Mouse (Mus musculus): ENCODE measurements around the gene Msl3l2. TPM values are rescaled to one million over a fixed set of nuclear protein-coding genes. Genes with fewer than 3 reads are reported as not detected.

Msl3l2 gene
- polyA plus RNA-seq (2012; ENCODE audit: insufficient read depth, insufficient read length, missing spikeins), result 2.9 and 3.2 TPM in 2 replicates

GRCm38 (mm10) chr10:56106333-56106995 is at the start of gene Msl3l2:
TSS of gene Msl3l2 (plus strand) at chr10:56106917.
- peaks cover 4% of the 10 kb centered on the region for H3K4me1 ChIP-seq (ENCODE audit: control insufficient read depth, insufficient read depth, low read length)
- H3K4me3 ChIP-seq (ENCODE audit: insufficient read depth, low read length), result peak within 1 kb of the TSS; percentile 60
- no peak within 1 kb of the TSS for H3K27ac ChIP-seq (ENCODE audit: insufficient read depth, low read depth, low read length)
- TF ChIP-seq CTCF (IDR thresholded peaks at IDR 0.05; ENCODE audit: low read depth, low read length), result peak; percentile 52; the same call in 1 of the 2 replicates
- no peak for TF ChIP-seq POLR2A (IDR thresholded peaks at IDR 0.05; ENCODE audit: borderline replicate concordance, low read depth, low read length)

DNA sequence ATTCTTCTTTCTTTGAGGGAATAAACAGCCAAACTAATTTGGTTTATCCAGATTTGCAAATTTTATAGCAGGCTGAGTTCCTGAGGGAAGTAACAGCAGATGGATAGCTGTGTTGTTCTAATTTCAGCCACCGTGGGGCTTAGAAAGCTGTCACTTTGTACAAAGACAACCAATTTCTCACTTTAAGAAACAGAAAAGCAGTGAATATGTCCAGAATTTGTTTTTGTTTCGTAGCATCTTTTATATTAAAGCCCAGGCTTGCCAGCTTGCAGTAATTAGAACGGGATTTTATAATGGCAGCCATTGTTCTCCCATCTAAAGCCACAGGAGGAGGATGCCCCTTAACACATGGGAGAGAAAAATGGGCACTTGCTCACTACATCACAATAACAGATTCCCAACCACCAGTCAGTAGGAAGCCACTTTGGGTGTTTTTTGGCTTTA is 47.7 kb upstream of the Msl3l2 start:
- Histone ChIP-seq H3K4me1 (ENCODE audit: control insufficient read depth, insufficient read depth, low read length) (no peaks in the 10 kb centered on the region), H3K4me3 (ENCODE audit: insufficient read depth, low read length) (no peak overlapping the region), H3K27ac (ENCODE audit: insufficient read depth, low read depth, low read length) (no peak overlapping the region)
- TF ChIP-seq POLR2A (IDR thresholded peaks at IDR 0.05; ENCODE audit: borderline replicate concordance, low read depth, low read length), result no peak
- no peak for TF ChIP-seq CTCF (IDR thresholded peaks at IDR 0.05; ENCODE audit: low read depth, low read length)

GRCm38 (mm10) chr10:56061238-56061830 is 45.4 kb upstream of the Msl3l2 start:
- Histone ChIP-seq H3K4me1 (ENCODE audit: control insufficient read depth, insufficient read depth, low read length) (no peaks in the 10 kb centered on the region), H3K4me3 (ENCODE audit: insufficient read depth, low read length) (no peak overlapping the region), H3K27ac (ENCODE audit: insufficient read depth, low read depth, low read length) (no peak overlapping the region)
- no peak for TF ChIP-seq POLR2A (IDR thresholded peaks at IDR 0.05; ENCODE audit: borderline replicate concordance, low read depth, low read length)
- TF ChIP-seq CTCF (IDR thresholded peaks at IDR 0.05; ENCODE audit: low read depth, low read length), result no peak

DNA sequence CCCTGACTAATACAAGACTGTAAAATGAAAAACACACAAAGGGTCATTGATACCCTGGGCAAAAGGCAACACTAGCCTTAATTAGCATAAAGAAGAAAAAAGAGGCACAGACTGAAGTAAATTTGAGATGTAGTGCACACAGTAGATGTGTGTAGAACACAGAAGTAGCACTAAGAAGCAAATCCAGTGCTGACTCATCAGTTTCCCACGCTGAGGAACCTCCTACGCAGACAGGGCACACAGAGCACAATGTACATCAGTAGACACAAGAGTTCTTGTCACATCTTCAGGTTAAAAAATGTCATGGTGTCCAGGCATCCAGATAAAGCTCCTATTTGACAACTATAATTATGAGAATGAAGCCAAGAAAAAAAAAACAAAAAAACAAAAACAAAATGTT is 44.0 kb upstream of the Msl3l2 start:
- Histone ChIP-seq H3K27ac (ENCODE audit: insufficient read depth, low read depth, low read length) (no peak overlapping the region), H3K4me3 (ENCODE audit: insufficient read depth, low read length) (no peak overlapping the region), H3K4me1 (ENCODE audit: control insufficient read depth, insufficient read depth, low read length) (no peaks in the 10 kb centered on the region)
- no peak for TF ChIP-seq CTCF (IDR thresholded peaks at IDR 0.05; ENCODE audit: low read depth, low read length)
- TF ChIP-seq POLR2A (IDR thresholded peaks at IDR 0.05; ENCODE audit: borderline replicate concordance, low read depth, low read length), result no peak

DNA sequence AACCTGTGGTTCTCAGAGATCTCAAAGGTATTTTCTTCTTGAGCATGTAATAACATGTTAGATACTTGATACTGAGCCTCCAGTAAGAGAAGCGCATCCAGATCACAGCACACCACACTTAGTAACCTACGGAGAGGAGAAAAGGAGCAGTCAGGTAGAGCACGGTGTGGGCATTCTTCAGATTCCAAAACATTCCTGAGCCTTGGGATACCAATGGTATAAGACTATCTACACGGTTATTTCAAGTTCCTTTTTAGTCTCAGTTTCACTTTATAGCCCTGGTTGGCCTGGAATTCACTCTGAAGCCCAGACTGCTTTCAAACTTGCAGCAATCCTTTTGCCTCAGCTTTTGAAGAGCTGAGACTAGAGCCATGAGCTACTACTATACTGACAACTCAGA is 17.0 kb upstream of the Msl3l2 start:
- H3K4me3 ChIP-seq (ENCODE audit: insufficient read depth, low read length), result no peak overlapping the region
- no peaks in the 10 kb centered on the region for H3K4me1 ChIP-seq (ENCODE audit: control insufficient read depth, insufficient read depth, low read length)
- no peak overlapping the region for H3K27ac ChIP-seq (ENCODE audit: insufficient read depth, low read depth, low read length)
- TF ChIP-seq CTCF (IDR thresholded peaks at IDR 0.05; ENCODE audit: low read depth, low read length), result no peak
- no peak for TF ChIP-seq POLR2A (IDR thresholded peaks at IDR 0.05; ENCODE audit: borderline replicate concordance, low read depth, low read length)

- H3K27ac ChIP-seq (ENCODE audit: insufficient read depth, low read depth, low read length), result no peak overlapping the region
- H3K4me1 ChIP-seq (ENCODE audit: control insufficient read depth, insufficient read depth, low read length), result no peaks in the 10 kb centered on the region
- no peak overlapping the region for H3K4me3 ChIP-seq (ENCODE audit: insufficient read depth, low read length)
- TF ChIP-seq CTCF (IDR thresholded peaks at IDR 0.05; ENCODE audit: low read depth, low read length) (no peak), POLR2A (IDR thresholded peaks at IDR 0.05; ENCODE audit: borderline replicate concordance, low read depth, low read length) (no peak)
These were observed 12.1 kb upstream of the Msl3l2 start for GRCm38 (mm10) chr10:56094586-56094985.

DNA sequence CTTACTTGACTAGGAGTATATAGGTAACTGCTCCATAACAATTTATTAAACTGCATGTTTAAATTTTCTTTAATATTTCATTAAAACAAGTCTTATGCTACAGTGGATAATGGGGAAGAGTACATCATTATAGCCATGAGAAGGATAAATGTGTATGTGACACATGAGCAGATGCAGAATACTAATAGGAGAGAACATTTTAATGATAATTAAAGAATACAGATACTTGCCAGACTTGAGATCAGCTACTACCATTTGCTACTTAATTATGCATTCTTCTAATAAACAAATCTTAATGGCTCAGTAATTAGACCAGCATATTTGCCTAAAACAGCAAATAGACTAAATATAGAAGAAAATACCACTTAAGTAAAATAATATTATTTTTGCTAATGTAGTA is 10.0 kb upstream of the Msl3l2 start:
- Histone ChIP-seq H3K4me1 (ENCODE audit: control insufficient read depth, insufficient read depth, low read length) (no peaks in the 10 kb centered on the region), H3K27ac (ENCODE audit: insufficient read depth, low read depth, low read length) (no peak overlapping the region), H3K4me3 (ENCODE audit: insufficient read depth, low read length) (no peak overlapping the region)
- TF ChIP-seq POLR2A (IDR thresholded peaks at IDR 0.05; ENCODE audit: borderline replicate concordance, low read depth, low read length) (no peak), CTCF (IDR thresholded peaks at IDR 0.05; ENCODE audit: low read depth, low read length) (no peak)

- H3K4me1 ChIP-seq (ENCODE audit: control insufficient read depth, insufficient read depth, low read length), result no peaks in the 10 kb centered on the region
These were observed 7.6 kb upstream of the Msl3l2 start for GRCm38 (mm10) chr10:56099126-56099525.

GRCm38 (mm10) chr10:56099641-56100310 is 6.9 kb upstream of the Msl3l2 start:
- peaks cover 1% of the 10 kb centered on the region for H3K4me1 ChIP-seq (ENCODE audit: control insufficient read depth, insufficient read depth, low read length)
- no peak overlapping the region for H3K27ac ChIP-seq (ENCODE audit: insufficient read depth, low read depth, low read length)
- no peak for TF ChIP-seq POLR2A (IDR thresholded peaks at IDR 0.05; ENCODE audit: borderline replicate concordance, low read depth, low read length)
- TF ChIP-seq CTCF (IDR thresholded peaks at IDR 0.05; ENCODE audit: low read depth, low read length), result no peak
- no peak overlapping the region for H3K4me3 ChIP-seq (ENCODE audit: insufficient read depth, low read length)

More at GRCm38 (mm10) chr10:56099126-56099525, 7.6 kb upstream of the Msl3l2 start:
- H3K4me3 ChIP-seq (ENCODE audit: insufficient read depth, low read length), result no peak overlapping the region
- TF ChIP-seq CTCF (IDR thresholded peaks at IDR 0.05; ENCODE audit: low read depth, low read length), result no peak
- no peak overlapping the region for H3K27ac ChIP-seq (ENCODE audit: insufficient read depth, low read depth, low read length)

DNA sequence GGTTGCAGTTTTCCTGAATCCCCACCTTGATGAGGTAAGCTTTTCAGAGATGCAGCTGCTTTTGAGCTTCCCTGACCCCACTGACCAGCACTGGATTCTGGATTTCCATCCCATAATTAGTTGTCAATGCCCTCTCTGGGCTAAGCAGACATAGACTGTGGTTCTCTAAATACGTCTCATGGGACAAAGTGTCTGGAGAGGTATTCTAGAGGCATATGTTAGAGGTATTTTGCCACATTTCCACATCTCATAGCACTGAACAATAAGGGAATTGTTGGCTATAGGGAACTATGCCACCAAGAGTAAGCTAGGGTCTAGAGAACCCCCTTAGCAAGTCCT is 248 bp downstream of the Msl3l2 start:
- H3K27ac ChIP-seq (ENCODE audit: insufficient read depth, low read depth, low read length), result no peak overlapping the region

More for the DNA sequence above, 248 bp downstream of the Msl3l2 start:
- peak overlapping the region; percentile 60 for H3K4me3 ChIP-seq (ENCODE audit: insufficient read depth, low read length)
- H3K4me1 ChIP-seq (ENCODE audit: control insufficient read depth, insufficient read depth, low read length), result peaks cover 4% of the 10 kb centered on the region
- TF ChIP-seq POLR2A (IDR thresholded peaks at IDR 0.05; ENCODE audit: borderline replicate concordance, low read depth, low read length) (no peak), CTCF (IDR thresholded peaks at IDR 0.05; ENCODE audit: low read depth, low read length) (no peak)
